In the genomic region with DNA sequence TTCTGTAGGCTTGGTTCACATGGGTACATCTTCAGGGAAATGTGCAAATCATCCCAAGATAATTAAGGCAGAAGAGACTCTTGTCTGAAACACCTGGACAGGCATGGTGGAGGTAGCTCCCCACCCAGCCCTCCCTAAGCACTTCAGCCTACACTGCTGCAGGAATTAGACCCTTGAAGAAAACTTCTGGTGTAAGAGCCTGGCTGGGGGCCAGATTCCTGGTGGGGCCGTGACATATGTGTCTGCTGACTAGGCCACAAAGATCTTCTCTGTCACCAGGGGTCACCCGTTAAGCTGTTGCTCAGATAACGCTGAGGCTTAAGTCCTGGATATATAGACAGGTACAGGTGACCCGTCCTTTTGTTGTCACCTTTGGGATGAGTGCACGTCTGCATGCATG, we compare ENCODE assay signal across 13 mouse cellular contexts.
A peak's percentile ranks its signal among the peaks of the same experiment; 100 is the strongest.
DNase-seq lines count a peak whose midpoint lies in the region; ATAC-seq lines count a peak whose summit lies in the region.
"Had no signal": no experiment of that assay in that cellular context is flagged by ENCODE, and none has a peak within 500 bp of the region (broad histone marks: within the 10 kb centered on the region; RNA-seq: fewer than 3 reads in every experiment).

No protein-coding gene starts in this region.

- no peaks in the 10 kb centered on the region for H3K36me3 ChIP-seq in hindbrain, embryonic 16.5 days (ENCODE audit: control insufficient read depth, insufficient read depth, low read length)
- H3K36me3 ChIP-seq in hindbrain, embryonic 11.5 days (ENCODE audit: control insufficient read depth, insufficient read depth, low read length), result no peaks in the 10 kb centered on the region
- H3K36me3 ChIP-seq in lung, embryonic 15.5 days, result no peaks in the 10 kb centered on the region
- H3K36me3 ChIP-seq: embryonic facial prominence, embryonic 15.5 days; limb, embryonic 12.5 days had no signal

- no peak overlapping the region for H3K4me2 ChIP-seq in hindbrain, embryonic 16.5 days (ENCODE audit: low read length)
- H3K4me2 ChIP-seq in hindbrain, embryonic 11.5 days (replicated peaks; ENCODE audit: low read depth, low read length), result no peak overlapping the region
- no peak overlapping the region for H3K4me2 ChIP-seq in lung, embryonic 15.5 days
- H3K4me2 ChIP-seq: embryonic facial prominence, embryonic 15.5 days; limb, embryonic 12.5 days had no signal

- no peak overlapping the region for H3K9ac ChIP-seq in hindbrain, embryonic 16.5 days (ENCODE audit: low read depth, low read length)
- H3K9ac ChIP-seq in hindbrain, embryonic 11.5 days (ENCODE audit: low read depth, low read length), result no peak overlapping the region
- no peak overlapping the region for H3K9ac ChIP-seq in lung, embryonic 15.5 days
- H3K9ac ChIP-seq: embryonic facial prominence, embryonic 15.5 days; limb, embryonic 12.5 days had no signal

- H3K9me3 ChIP-seq in hindbrain, embryonic 16.5 days (ENCODE audit: control insufficient read depth, low read length), result no peaks in the 10 kb centered on the region
- H3K9me3 ChIP-seq in hindbrain, embryonic 11.5 days (ENCODE audit: control insufficient read depth, low read length), result no peaks in the 10 kb centered on the region
- no peaks in the 10 kb centered on the region for H3K9me3 ChIP-seq in lung, embryonic 15.5 days
- H3K9me3 ChIP-seq: embryonic facial prominence, embryonic 15.5 days; limb, embryonic 12.5 days had no signal

- H3K27ac ChIP-seq in hindbrain, embryonic 16.5 days (ENCODE audit: low read depth, low read length), result 0 out of 2 replicates have a peak overlapping the region, but pooled peaks have one; percentile 37
- H3K27ac ChIP-seq in hindbrain, embryonic 11.5 days (ENCODE audit: low read depth, low read length), result no peak overlapping the region
- H3K27ac ChIP-seq in lung, embryonic 15.5 days, result peak overlapping the region; percentile 55
- H3K27ac ChIP-seq: embryonic facial prominence, embryonic 15.5 days; heart, adult 2 months; limb, embryonic 12.5 days; macrophage had no signal

- no peaks in the 10 kb centered on the region for H3K27me3 ChIP-seq in hindbrain, embryonic 16.5 days (replicated peaks; ENCODE audit: control insufficient read depth, insufficient read depth, low read length)
- no peaks in the 10 kb centered on the region for H3K27me3 ChIP-seq in hindbrain, embryonic 11.5 days (ENCODE audit: control insufficient read depth, insufficient read depth, low read length)
- H3K27me3 ChIP-seq in lung, embryonic 15.5 days, result no peaks in the 10 kb centered on the region
- H3K27me3 ChIP-seq: embryonic facial prominence, embryonic 15.5 days; limb, embryonic 12.5 days had no signal

- H3K4me1 ChIP-seq in hindbrain, embryonic 16.5 days (ENCODE audit: control insufficient read depth, insufficient read depth, low read depth, low read length), result no peaks in the 10 kb centered on the region
- no peaks in the 10 kb centered on the region for H3K4me1 ChIP-seq in hindbrain, embryonic 11.5 days (replicated peaks; ENCODE audit: control insufficient read depth, insufficient read depth, low read length)
- peaks cover 20% of the 10 kb centered on the region for H3K4me1 ChIP-seq in lung, embryonic 15.5 days
- H3K4me1 ChIP-seq: limb, embryonic 12.5 days had no signal

- no peak for DNase-seq in hindbrain, embryonic 11.5 days (ENCODE audit: low spot score)
- DNase-seq in Muller cell, postnatal 12 days (ENCODE audit: inconsistent ontology term), result peak; percentile 27
- no peak for DNase-seq in ovary, adult 18-20 months (ENCODE audit: low spot score)
- no peak for DNase-seq in gastrocnemius, postnatal 10 days
- DNase-seq: heart, adult 2 months; heart, postnatal 36 days; thymus, postnatal 36 days had no signal

- 67% methylated on average over 5 of the region's 5 CpGs for WGBS in hindbrain, embryonic 16.5 days
- WGBS in hindbrain, embryonic 11.5 days, result 84% methylated on average over 5 of the region's 5 CpGs
- 48% methylated on average over 5 of the region's 5 CpGs for WGBS in lung, embryonic 15.5 days

- no peak overlapping the region for H3K4me3 ChIP-seq in hindbrain, embryonic 16.5 days (ENCODE audit: low read length)
- no peak overlapping the region for H3K4me3 ChIP-seq in hindbrain, embryonic 11.5 days (ENCODE audit: low read depth, low read length)
- H3K4me3 ChIP-seq in lung, embryonic 15.5 days, result no peak overlapping the region
- H3K4me3 ChIP-seq: embryonic facial prominence, embryonic 15.5 days; heart, adult 2 months; limb, embryonic 12.5 days had no signal

- no peak for ATAC-seq in hindbrain, embryonic 16.5 days
- ATAC-seq in hindbrain, embryonic 11.5 days (ENCODE audit: low FRiP score), result no peak
- peak; percentile 9; the same call in 1 of the 2 replicates for ATAC-seq in cerebellum, adult (ENCODE audit: insufficient number of reproducible peaks, low FRiP score, low TSS enrichment)
- peak; percentile 81 for ATAC-seq in lung, embryonic 15.5 days (ENCODE audit: borderline replicate concordance, extremely low read depth, low FRiP score, low TSS enrichment)

Comparison
In these comparisons a context has a peak if more than half of its experiments do, and no peak if none do; other contexts are left out.
1. ATAC-seq: peak in cerebellum, adult (single experiment) and lung, embryonic 15.5 days (single experiment); none in hindbrain, embryonic 16.5 days (single experiment) and hindbrain, embryonic 11.5 days (single experiment).